Mouse (Mus musculus) stomach, embryonic 15.5 days (tissue): Measurements from ENCODE around the gene Htr3b. TPM values are rescaled to one million over a fixed set of nuclear protein-coding genes. Genes with fewer than 3 reads are reported as not detected.

ENCODE experiments used
- ATAC-seq: fragments of 200-750 bp; cut with Nextera tagmentation; 2 replicates; pipeline ENCODE4 v1.8.0; 2017; ENCODE audit warnings: low read depth, moderate number of reproducible peaks, moderate TSS enrichment; ENCODE audit not compliant: insufficient read depth, low FRiP score
- H3K27ac ChIP-seq: fragments of 300-500 bp; sonication (generic); 2 replicates; pipeline ENCODE4 v1.5.1; 2015; ENCODE audit warnings: mild to moderate bottlenecking, inconsistent platforms
- H3K27me3 ChIP-seq: fragments of 300-500 bp; sonication (generic); replicated peaks from 2 replicates; pipeline ENCODE4 v1.6.1; 2015; ENCODE audit warnings: inconsistent platforms
- H3K36me3 ChIP-seq: fragments of 300-500 bp; sonication (generic); 2 replicates; pipeline ENCODE4 v1.6.1; 2015; ENCODE audit warnings: inconsistent platforms
- H3K4me1 ChIP-seq: fragments of 300-500 bp; sonication (generic); 2 replicates; pipeline ENCODE4 v1.6.1; 2015; ENCODE audit warnings: inconsistent platforms
- H3K4me2 ChIP-seq: fragments of 300-500 bp; sonication (generic); 2 replicates; pipeline ENCODE4 v1.6.1; 2015; ENCODE audit warnings: mild to moderate bottlenecking, inconsistent platforms
- H3K4me3 ChIP-seq: fragments of 300-500 bp; sonication (generic); replicated peaks from 2 replicates; pipeline ENCODE4 v1.5.1; 2015; ENCODE audit warnings: inconsistent platforms
- H3K9ac ChIP-seq: fragments of 300-500 bp; sonication (generic); 2 replicates; pipeline ENCODE4 v1.6.1; 2015; ENCODE audit warnings: inconsistent platforms
- H3K9me3 ChIP-seq: fragments of 300-500 bp; sonication (generic); 2 replicates; pipeline ENCODE4 v1.6.1; 2016; ENCODE audit warnings: inconsistent platforms
- WGBS: fragments of 180-500 bp; shearing (Covaris S2); methylation state at CpG from one replicate; pipeline ENCODE4 v1.1.7; 2015; 5-methylcytosine and 5-hydroxymethylcytosine counted together
- polyA plus RNA-seq: library from polyadenylated mRNA; unstranded; fragments of >200 nt; fragmentation: Nextera tagmentation; extraction: Ambion mirVana; gene quantifications from 2 replicates; pipeline ENCODE4 v1.2.1, GENCODE M21; 2015

Gene Htr3b
- polyA plus RNA-seq, 1 experiment from 2014 or later: 0.48 TPM

DNA sequence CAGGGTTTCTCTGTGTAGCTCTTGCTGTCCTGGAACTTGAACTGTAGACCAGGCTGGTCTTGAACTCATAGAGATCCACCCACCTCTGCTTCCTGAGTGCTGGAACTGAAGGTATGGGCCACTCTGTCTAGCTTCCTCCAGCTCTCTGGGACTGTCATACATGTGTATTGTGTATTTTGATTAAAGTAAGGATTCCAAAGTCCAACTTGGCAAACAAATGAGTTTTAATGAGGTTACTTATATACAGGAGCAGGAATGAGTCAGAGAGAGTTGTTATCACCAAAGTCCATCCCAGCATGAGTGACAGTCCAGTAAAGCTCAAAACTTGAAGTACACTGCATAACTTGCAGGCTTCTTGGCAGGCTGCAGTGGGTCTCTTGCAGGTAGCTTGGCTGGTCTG is 17.0 kb upstream of the Htr3b start:
- no peak for ATAC-seq
- no peak overlapping the region for H3K4me2 ChIP-seq
- no peaks in the 10 kb centered on the region for H3K9me3 ChIP-seq
- H3K27ac ChIP-seq: no peak overlapping the region
- H3K9ac ChIP-seq: no peak overlapping the region
- no peaks in the 10 kb centered on the region for H3K36me3 ChIP-seq
- H3K4me1 ChIP-seq: peaks cover 2% of the 10 kb centered on the region
- no peaks in the 10 kb centered on the region for H3K27me3 ChIP-seq
- no peak overlapping the region for H3K4me3 ChIP-seq

- no peaks in the 10 kb centered on the region for H3K9me3 ChIP-seq
- H3K4me3 ChIP-seq: no peak overlapping the region
- no peak overlapping the region for H3K9ac ChIP-seq
- ATAC-seq: no peak
- 80% methylated on average over 3 of the region's 3 CpGs for WGBS
- H3K27me3 ChIP-seq: no peaks in the 10 kb centered on the region
- H3K4me2 ChIP-seq: no peak overlapping the region
- no peaks in the 10 kb centered on the region for H3K36me3 ChIP-seq
- H3K27ac ChIP-seq: no peak overlapping the region
- H3K4me1 ChIP-seq: no peaks in the 10 kb centered on the region
Measured at GRCm38 (mm10) chr9:48980781-48981180, 16.0 kb upstream of the Htr3b start.

- WGBS: 68% methylated on average over 5 of the region's 5 CpGs
- H3K4me2 ChIP-seq: no peak overlapping the region
- H3K4me1 ChIP-seq: no peaks in the 10 kb centered on the region
- H3K27ac ChIP-seq: no peak overlapping the region
- ATAC-seq: no peak
- H3K9me3 ChIP-seq: no peaks in the 10 kb centered on the region
- H3K36me3 ChIP-seq: no peaks in the 10 kb centered on the region
- no peaks in the 10 kb centered on the region for H3K27me3 ChIP-seq
- no peak overlapping the region for H3K9ac ChIP-seq
- H3K4me3 ChIP-seq: no peak overlapping the region
Measured at GRCm38 (mm10) chr9:48980371-48980770, 15.6 kb upstream of the Htr3b start.

DNA sequence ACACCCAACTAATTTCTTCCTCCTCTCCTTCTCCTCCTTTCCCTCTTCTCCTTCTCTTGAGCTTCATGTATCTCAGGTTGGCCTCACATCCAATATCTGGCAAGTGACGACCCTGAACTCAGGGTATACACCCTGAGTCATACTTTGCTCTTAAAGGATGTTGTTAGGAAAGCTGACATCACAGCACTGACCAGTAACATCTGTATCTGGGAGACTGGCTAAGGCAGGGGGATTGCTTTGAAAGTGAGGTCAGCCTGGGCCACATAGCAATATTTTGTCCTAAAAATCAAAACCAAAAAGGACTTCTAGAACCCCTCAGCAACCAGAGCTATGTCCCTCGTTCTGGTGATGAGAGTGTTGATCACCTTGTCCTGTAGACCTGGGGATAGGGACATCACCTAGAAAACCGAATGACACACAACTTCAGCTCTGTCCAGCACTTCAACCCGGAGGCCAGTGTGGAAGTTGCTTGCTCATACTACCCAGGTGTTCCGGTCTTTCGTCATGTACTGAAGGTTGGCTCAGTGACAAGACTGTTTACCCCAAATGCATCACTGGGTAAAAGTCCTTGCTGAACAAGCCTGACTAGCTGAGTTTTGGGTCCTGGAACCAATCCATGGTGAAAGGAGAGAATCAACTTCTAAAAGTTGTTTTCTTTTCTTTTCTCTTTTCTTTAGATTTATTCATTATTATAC is 12.0 kb upstream of the Htr3b start:
- H3K4me1 ChIP-seq: no peaks in the 10 kb centered on the region
- WGBS: 70% methylated on average over 6 of the region's 6 CpGs
- ATAC-seq: no peak
- no peaks in the 10 kb centered on the region for H3K27me3 ChIP-seq
- H3K4me3 ChIP-seq: no peak overlapping the region
- no peak overlapping the region for H3K9ac ChIP-seq
- no peak overlapping the region for H3K4me2 ChIP-seq
- H3K27ac ChIP-seq: no peak overlapping the region
- no peaks in the 10 kb centered on the region for H3K36me3 ChIP-seq
- H3K9me3 ChIP-seq: no peaks in the 10 kb centered on the region

DNA sequence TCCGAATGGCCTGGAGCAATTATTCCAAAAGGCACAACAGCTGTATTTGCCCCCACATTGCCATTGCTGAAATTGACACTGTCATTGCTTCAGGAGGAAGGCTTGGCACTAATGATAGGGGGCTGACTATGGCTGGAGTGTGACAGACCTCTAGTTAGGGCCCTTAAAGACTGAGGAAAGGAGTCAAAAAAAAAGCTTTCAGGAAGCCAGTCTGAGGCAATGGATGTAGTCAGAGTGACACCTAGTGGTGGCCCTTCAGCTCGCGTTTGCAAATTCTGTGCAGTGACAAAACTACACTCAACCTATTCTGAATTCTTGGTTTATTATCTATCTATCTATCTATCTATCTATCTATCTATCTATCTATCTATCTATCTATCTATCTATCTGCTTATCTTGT is 7.7 kb upstream of the Htr3b start:
- no peak for ATAC-seq
- H3K9me3 ChIP-seq: no peaks in the 10 kb centered on the region
- H3K4me2 ChIP-seq: no peak overlapping the region
- no peaks in the 10 kb centered on the region for H3K27me3 ChIP-seq
- H3K36me3 ChIP-seq: no peaks in the 10 kb centered on the region
- 32% methylated on average over 3 of the region's 3 CpGs for WGBS
- H3K4me1 ChIP-seq: no peaks in the 10 kb centered on the region
- H3K4me3 ChIP-seq: no peak overlapping the region
- no peak overlapping the region for H3K9ac ChIP-seq
- no peak overlapping the region for H3K27ac ChIP-seq

GRCm38 (mm10) chr9:48962131-48962530 is 2.7 kb downstream of the Htr3b start:
- 33% methylated on average over 7 of the region's 7 CpGs for WGBS
- no peak for ATAC-seq
- Histone ChIP-seq H3K27ac (no peak overlapping the region), H3K4me3 (no peak overlapping the region), H3K9ac (no peak overlapping the region), H3K4me1 (no peaks in the 10 kb centered on the region), H3K36me3 (no peaks in the 10 kb centered on the region), H3K9me3 (no peaks in the 10 kb centered on the region), H3K4me2 (no peak overlapping the region), H3K27me3 (no peaks in the 10 kb centered on the region)

DNA sequence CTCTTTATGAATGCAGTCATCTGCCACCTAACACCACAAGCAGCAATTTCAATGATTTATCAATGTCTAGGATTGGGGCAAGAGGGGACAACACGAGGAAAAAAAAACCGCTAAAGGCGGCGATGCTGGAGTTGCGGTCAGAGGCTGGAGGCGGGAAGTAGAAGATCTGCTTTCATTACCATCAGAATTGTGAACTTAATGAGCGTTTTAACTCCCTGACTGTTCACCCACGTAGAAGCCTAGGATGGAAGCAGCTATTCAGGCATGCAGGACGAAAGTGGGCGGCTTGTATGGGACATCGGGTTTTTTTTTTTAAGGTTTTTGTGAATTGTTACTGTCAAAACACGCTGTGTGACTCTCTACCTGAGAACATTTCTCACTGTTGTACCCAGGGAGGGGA is 3.5 kb downstream of the Htr3b start:
- Histone ChIP-seq H3K4me3 (no peak overlapping the region), H3K4me2 (no peak overlapping the region), H3K27ac (no peak overlapping the region)

DNA sequence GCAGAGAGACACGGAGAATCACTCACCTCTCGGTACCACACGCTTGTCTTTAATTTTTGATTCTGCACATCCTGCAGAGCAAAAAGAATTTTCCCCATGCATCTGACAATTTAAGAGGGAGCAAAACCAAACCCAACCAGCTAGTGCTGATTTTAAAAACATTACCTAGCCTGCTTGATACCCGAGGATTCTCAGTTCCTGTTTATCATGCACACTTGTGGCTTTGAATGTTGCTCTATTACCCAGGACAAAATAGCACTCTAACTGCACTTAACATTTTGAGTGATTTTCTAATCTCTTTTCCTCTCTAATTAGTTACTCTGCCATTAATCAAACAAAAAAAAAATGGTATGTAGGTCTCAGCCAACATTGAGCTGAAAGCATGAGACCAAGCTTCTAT is 17.2 kb downstream of the Htr3b start:
- no peak overlapping the region for H3K4me3 ChIP-seq
- H3K27ac ChIP-seq: no peak overlapping the region

More for the DNA sequence above, 3.5 kb downstream of the Htr3b start:
- H3K36me3 ChIP-seq: no peaks in the 10 kb centered on the region
- no peak for ATAC-seq
- no peaks in the 10 kb centered on the region for H3K27me3 ChIP-seq
- H3K4me1 ChIP-seq: no peaks in the 10 kb centered on the region
- no peaks in the 10 kb centered on the region for H3K9me3 ChIP-seq
- 42% methylated on average over 12 of the region's 12 CpGs for WGBS
- H3K9ac ChIP-seq: no peak overlapping the region

DNA sequence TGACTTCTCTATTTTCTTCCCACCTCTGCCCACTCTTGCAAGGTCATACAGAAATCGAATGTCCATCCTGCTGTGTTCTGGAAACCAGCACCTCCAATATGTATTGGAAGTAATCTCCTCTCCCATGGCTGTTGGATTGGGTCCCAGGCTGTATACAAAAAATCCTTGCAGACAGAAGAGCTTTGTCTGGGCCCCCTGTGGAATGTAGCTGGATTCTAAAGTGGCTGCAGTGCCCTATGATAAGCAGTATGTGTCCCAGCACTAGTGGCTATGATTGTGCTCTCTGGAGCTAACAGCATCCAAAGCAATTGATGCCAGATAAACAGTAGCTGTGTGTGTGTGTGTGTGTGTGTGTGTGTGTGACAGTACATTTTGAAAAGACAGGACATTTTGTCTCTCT is 22.4 kb downstream of the Htr3b start:
- no peaks in the 10 kb centered on the region for H3K27me3 ChIP-seq
- WGBS: 66% methylated on average over 1 of the region's 1 CpGs
- H3K9me3 ChIP-seq: no peaks in the 10 kb centered on the region
- no peak overlapping the region for H3K9ac ChIP-seq
- no peak for ATAC-seq
- H3K36me3 ChIP-seq: no peaks in the 10 kb centered on the region
- no peak overlapping the region for H3K4me2 ChIP-seq
- no peaks in the 10 kb centered on the region for H3K4me1 ChIP-seq
- H3K27ac ChIP-seq: no peak overlapping the region
- no peak overlapping the region for H3K4me3 ChIP-seq

More for the DNA sequence above, 17.2 kb downstream of the Htr3b start:
- WGBS: 77% methylated on average over 4 of the region's 4 CpGs
- H3K4me1 ChIP-seq: no peaks in the 10 kb centered on the region
- no peaks in the 10 kb centered on the region for H3K27me3 ChIP-seq
- H3K36me3 ChIP-seq: no peaks in the 10 kb centered on the region
- ATAC-seq: no peak
- H3K9me3 ChIP-seq: no peaks in the 10 kb centered on the region
- no peak overlapping the region for H3K4me2 ChIP-seq
- H3K9ac ChIP-seq: no peak overlapping the region

GRCm38 (mm10) chr9:48929436-48929835 is 35.4 kb downstream of the Htr3b start:
- Histone ChIP-seq H3K9me3 (no peaks in the 10 kb centered on the region), H3K9ac (no peak overlapping the region), H3K27ac (no peak overlapping the region), H3K36me3 (no peaks in the 10 kb centered on the region), H3K4me3 (no peak overlapping the region), H3K4me1 (no peaks in the 10 kb centered on the region), H3K27me3 (no peaks in the 10 kb centered on the region), H3K4me2 (no peak overlapping the region)
- WGBS: 67% methylated on average over 5 of the region's 5 CpGs
- ATAC-seq: no peak

DNA sequence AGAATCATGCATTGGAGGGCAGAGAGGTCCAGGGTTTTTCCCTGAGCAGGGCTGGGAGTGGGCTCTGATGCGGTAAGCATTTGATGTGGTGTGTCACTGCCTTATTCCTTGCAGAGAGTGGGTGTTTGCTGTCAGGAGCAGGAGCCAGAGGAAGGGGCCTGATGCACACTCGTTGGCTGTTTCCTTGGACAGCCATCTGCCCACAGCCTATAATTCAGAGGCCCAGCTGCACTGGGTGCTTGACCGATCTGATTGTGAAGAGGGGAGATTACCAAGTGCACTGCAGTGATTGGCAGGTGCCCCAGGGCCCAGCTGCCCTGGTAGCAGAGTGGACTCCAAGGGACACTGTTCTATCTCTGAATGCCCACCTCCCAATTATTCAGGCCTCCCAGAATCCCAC is 36.0 kb downstream of the Htr3b start:
- 62% methylated on average over 3 of the region's 3 CpGs for WGBS
- Histone ChIP-seq H3K4me1 (no peaks in the 10 kb centered on the region), H3K36me3 (no peaks in the 10 kb centered on the region), H3K27ac (no peak overlapping the region), H3K4me2 (no peak overlapping the region), H3K27me3 (no peaks in the 10 kb centered on the region), H3K9me3 (no peaks in the 10 kb centered on the region), H3K9ac (no peak overlapping the region), H3K4me3 (no peak overlapping the region)
- no peak for ATAC-seq

DNA sequence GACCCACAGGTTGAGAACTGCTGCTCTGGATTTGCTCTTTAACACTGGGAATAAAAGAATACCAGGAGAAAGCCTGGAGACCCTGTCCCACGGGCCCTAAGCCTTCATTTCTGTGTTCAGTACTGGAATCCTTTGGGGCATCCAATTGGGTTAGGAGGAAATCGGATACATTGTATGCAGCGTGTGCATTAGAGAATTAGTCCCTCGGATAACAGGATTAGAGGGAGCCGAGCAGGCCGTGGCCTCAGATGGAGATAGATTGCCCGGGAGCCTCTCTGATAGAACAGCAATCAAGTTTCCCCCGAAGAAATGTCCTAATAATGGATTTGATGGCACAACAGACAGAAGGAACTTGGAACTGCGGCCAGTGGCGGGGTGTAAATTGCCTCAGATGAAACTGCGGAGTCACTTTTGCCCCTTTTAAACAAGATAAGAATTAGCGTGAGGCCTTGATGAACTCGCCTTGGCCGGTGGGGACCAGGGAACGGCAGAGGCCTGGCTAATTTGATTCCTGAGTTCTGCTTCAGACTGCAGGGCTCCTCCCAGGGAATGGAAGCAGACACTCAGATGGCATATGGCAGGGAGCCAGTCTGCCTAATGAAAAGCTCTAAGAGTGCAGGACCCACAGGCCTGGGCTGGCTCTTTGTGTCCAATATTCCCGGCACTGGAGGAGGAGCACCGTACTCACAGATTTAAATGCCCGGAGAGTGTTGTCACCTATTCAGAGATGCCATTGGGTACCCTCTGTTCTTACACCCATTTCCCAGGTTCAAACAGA is 48.6 kb downstream of the Htr3b start:
- H3K27ac ChIP-seq: no peak overlapping the region
- H3K36me3 ChIP-seq: no peaks in the 10 kb centered on the region
- 67% methylated on average over 18 of the region's 18 CpGs for WGBS
- H3K9ac ChIP-seq: no peak overlapping the region
- ATAC-seq: no peak
- no peak overlapping the region for H3K4me3 ChIP-seq
- H3K4me1 ChIP-seq: peaks cover 2% of the 10 kb centered on the region; the same call in 1 of the 2 replicates
- no peaks in the 10 kb centered on the region for H3K9me3 ChIP-seq
- H3K27me3 ChIP-seq: no peaks in the 10 kb centered on the region
- no peak overlapping the region for H3K4me2 ChIP-seq
